Mouse (Mus musculus) gastrocnemius, postnatal 4 days (tissue): Measurements from ENCODE around the gene Card10. TPM values are rescaled to one million over a fixed set of nuclear protein-coding genes. Genes with fewer than 3 reads are reported as not detected.

Source experiments
- DNase-seq, 2 experiments: peaks; one replicate each; pipeline ENCODE4 v3.0.0; 2021 to 2022; ENCODE audit warnings: low spot score in 2 of 2, mixed read lengths in 2 of 2
- total RNA-seq, 2 experiments: library from RNA; stranded (reverse); gene quantifications; 2 replicates each; pipeline ENCODE4 v1.2.3; 2021

Card10 gene
- total RNA-seq, 2 experiments from 2014 or later, result 12.6 to 13.3 TPM

- no peak for DNase-seq
These were observed 62.2 kb downstream of the Card10 start for GRCm38 (mm10) chr15:78740662-78741061.

GRCm38 (mm10) chr15:78737146-78737545 lies 65.7 kb downstream of the Card10 start:
- no peak for DNase-seq

GRCm38 (mm10) chr15:78736681-78737100 lies 66.2 kb downstream of the Card10 start:
- DNase-seq, result no peak

GRCm38 (mm10) chr15:78736181-78736579 lies 66.7 kb downstream of the Card10 start:
- DNase-seq, result no peak

- no peak for DNase-seq
These were observed 67.2 kb downstream of the Card10 start for GRCm38 (mm10) chr15:78735431-78736180.

GRCm38 (mm10) chr15:78731830-78732229 lies 71.0 kb downstream of the Card10 start:
- DNase-seq, result no peak

GRCm38 (mm10) chr15:78730315-78731049 lies 72.4 kb downstream of the Card10 start:
- no peak for DNase-seq

- DNase-seq, result no peak
These were observed 76.1 kb downstream of the Card10 start for GRCm38 (mm10) chr15:78726697-78727096.

Other genes starting within 250 kb of the Card10 start
- gene Rac2, start 230.3 kb downstream of the Card10 start, total RNA-seq, result 10 to 100 TPM in 1 of 2 experiments, 1 to 10 TPM in 1; 4.6 to 10.2 TPM
- gene Cyth4, start 206.0 kb downstream of the Card10 start, total RNA-seq, result 10 to 100 TPM in 1 of 2 experiments, 1 to 10 TPM in 1; 8.6 to 10.1 TPM
- gene Elfn2, start 84.3 kb downstream of the Card10 start, total RNA-seq, result under 1 TPM; 0.27 to 0.70 TPM
- 10 to 100 TPM in 1 of 2 experiments, 1 to 10 TPM in 1; 9.5 to 11.6 TPM for gene Mfng, start 29.6 kb downstream of the Card10 start, total RNA-seq
- 10 to 100 TPM; 43.2 to 47.6 TPM for gene Cdc42ep1, start 39.6 kb upstream of the Card10 start, total RNA-seq
- gene Lgals2, start 52.5 kb upstream of the Card10 start, total RNA-seq, result not detected
- 10 to 100 TPM; 36.8 to 40.9 TPM for gene Gga1, start 74.1 kb upstream of the Card10 start, total RNA-seq
- gene Gm49510, start 96.6 kb upstream of the Card10 start, total RNA-seq, result not detected
- gene Sh3bp1, start 96.7 kb upstream of the Card10 start, total RNA-seq, result 10 to 100 TPM; 14.6 to 16.4 TPM
- gene Pdxp, start 110.9 kb upstream of the Card10 start, total RNA-seq, result 10 to 100 TPM; 16.4 to 21.7 TPM
- gene Lgals1, start 123.7 kb upstream of the Card10 start, total RNA-seq, result 1,000 to 10,000 TPM; 1,203 to 1,363 TPM
- 10 to 100 TPM; 34.4 to 38.6 TPM for gene Nol12, start 131.9 kb upstream of the Card10 start, total RNA-seq
- gene Triobp, start 144.7 kb upstream of the Card10 start, total RNA-seq, result 10 to 100 TPM; 83.6 to 94.1 TPM
- gene H1f0, start 225.4 kb upstream of the Card10 start, total RNA-seq, result 100 to 1,000 TPM; 212 to 246 TPM
- gene Galr3, start 238.8 kb upstream of the Card10 start, total RNA-seq, result not detected